Mouse (Mus musculus): ENCODE measurements around the gene Tnk2. TPM values are rescaled to one million over a fixed set of nuclear protein-coding genes. Genes with fewer than 3 reads are reported as not detected.
A peak's percentile ranks its signal among the peaks of the same experiment; 100 is the strongest.

The Tnk2 gene
- total and polyA plus RNA-seq, 2 experiments, result 1.9 to 35.7 TPM

- no peak for TF ChIP-seq POLR2A (IDR thresholded peaks at IDR 0.05; ENCODE audit: extremely low read depth, insufficient read depth, low read length)
- no peak for TF ChIP-seq CTCF (IDR thresholded peaks at IDR 0.05; ENCODE audit: low read depth, low read length)
- no peak overlapping the region for H3K9ac ChIP-seq (ENCODE audit: low read depth, low read length)
- H3K4me3 ChIP-seq (ENCODE audit: insufficient read depth, low read depth, low read length), result no peak overlapping the region
- WGBS, result 20% methylated on average over 10 of the region's 10 CpGs
- H3K79me2 ChIP-seq (ENCODE audit: control insufficient read depth, insufficient read depth, low read length), result no peaks in the 10 kb centered on the region
- no peaks in the 10 kb centered on the region for H3K27me3 ChIP-seq (ENCODE audit: control insufficient read depth, insufficient read depth, low read length)
- peaks cover 12% of the 10 kb centered on the region for H3K4me1 ChIP-seq (ENCODE audit: control insufficient read depth, insufficient read depth, low read length)
- peak overlapping the region; percentile 73 for H3K27ac ChIP-seq (replicated peaks; ENCODE audit: insufficient read depth, low read depth, low read length)
- peak; percentile 95 for DNase-seq (ENCODE audit: extremely low read depth, low read depth, low spot score)
- H3K36me3 ChIP-seq (ENCODE audit: control insufficient read depth, insufficient read depth, low read length), result no peaks in the 10 kb centered on the region; the same call in 1 of the 2 replicates
These were observed 41.7 kb downstream of the Tnk2 start for GRCm38 (mm10) chr16:32685405-32685804.

- TF ChIP-seq CTCF (IDR thresholded peaks at IDR 0.05; ENCODE audit: low read depth, low read length) (no peak), POLR2A (IDR thresholded peaks at IDR 0.05; ENCODE audit: extremely low read depth, insufficient read depth, low read length) (no peak)
- H3K4me1 ChIP-seq (ENCODE audit: control insufficient read depth, insufficient read depth, low read length), result peaks cover 12% of the 10 kb centered on the region
- H3K27ac ChIP-seq (replicated peaks; ENCODE audit: insufficient read depth, low read depth, low read length), result peak overlapping the region; percentile 73
- H3K36me3 ChIP-seq (ENCODE audit: control insufficient read depth, insufficient read depth, low read length), result no peaks in the 10 kb centered on the region; the same call in 1 of the 2 replicates
- H3K9ac ChIP-seq (ENCODE audit: low read depth, low read length), result peak overlapping the region; percentile 16; the same call in 1 of the 2 replicates
- peak; percentile 72 for DNase-seq (ENCODE audit: extremely low read depth, low read depth, low spot score)
- 39% methylated on average over 5 of the region's 5 CpGs for WGBS
- H3K27me3 ChIP-seq (ENCODE audit: control insufficient read depth, insufficient read depth, low read length), result no peaks in the 10 kb centered on the region
- no peak overlapping the region for H3K4me3 ChIP-seq (ENCODE audit: insufficient read depth, low read depth, low read length)
- no peaks in the 10 kb centered on the region for H3K79me2 ChIP-seq (ENCODE audit: control insufficient read depth, insufficient read depth, low read length)
These were observed 42.3 kb downstream of the Tnk2 start for GRCm38 (mm10) chr16:32685998-32686397.

GRCm38 (mm10) chr16:32687221-32687620, 43.5 kb downstream of the Tnk2 start:
- no peak overlapping the region for H3K27ac ChIP-seq (replicated peaks; ENCODE audit: insufficient read depth, low read depth, low read length)
- H3K9ac ChIP-seq (ENCODE audit: low read depth, low read length), result no peak overlapping the region
- no peak for TF ChIP-seq CTCF (IDR thresholded peaks at IDR 0.05; ENCODE audit: low read depth, low read length)
- no peak for TF ChIP-seq POLR2A (IDR thresholded peaks at IDR 0.05; ENCODE audit: extremely low read depth, insufficient read depth, low read length)
- no peaks in the 10 kb centered on the region for H3K27me3 ChIP-seq (ENCODE audit: control insufficient read depth, insufficient read depth, low read length)
- peaks cover 12% of the 10 kb centered on the region for H3K4me1 ChIP-seq (ENCODE audit: control insufficient read depth, insufficient read depth, low read length)
- H3K4me3 ChIP-seq (ENCODE audit: insufficient read depth, low read depth, low read length), result no peak overlapping the region
- 71% methylated on average over 5 of the region's 5 CpGs for WGBS
- H3K36me3 ChIP-seq (ENCODE audit: control insufficient read depth, insufficient read depth, low read length), result no peaks in the 10 kb centered on the region
- no peak for DNase-seq (ENCODE audit: extremely low read depth, low read depth, low spot score)
- no peaks in the 10 kb centered on the region for H3K79me2 ChIP-seq (ENCODE audit: control insufficient read depth, insufficient read depth, low read length)

GRCm38 (mm10) chr16:32688770-32689169, 45.1 kb downstream of the Tnk2 start:
- WGBS, result 10% methylated on average over 4 of the region's 4 CpGs
- no peak overlapping the region for H3K4me3 ChIP-seq (ENCODE audit: insufficient read depth, low read depth, low read length)
- no peaks in the 10 kb centered on the region for H3K27me3 ChIP-seq (ENCODE audit: control insufficient read depth, insufficient read depth, low read length)
- H3K27ac ChIP-seq (replicated peaks; ENCODE audit: insufficient read depth, low read depth, low read length), result peak overlapping the region; percentile 91
- no peaks in the 10 kb centered on the region for H3K79me2 ChIP-seq (ENCODE audit: control insufficient read depth, insufficient read depth, low read length)
- H3K36me3 ChIP-seq (ENCODE audit: control insufficient read depth, insufficient read depth, low read length), result no peaks in the 10 kb centered on the region
- H3K4me1 ChIP-seq (ENCODE audit: control insufficient read depth, insufficient read depth, low read length), result peaks cover 12% of the 10 kb centered on the region
- no peak for TF ChIP-seq CTCF (IDR thresholded peaks at IDR 0.05; ENCODE audit: low read depth, low read length)
- TF ChIP-seq POLR2A (IDR thresholded peaks at IDR 0.05; ENCODE audit: extremely low read depth, insufficient read depth, low read length), result no peak
- peak overlapping the region; percentile 43; the same call in 1 of the 2 replicates for H3K9ac ChIP-seq (ENCODE audit: low read depth, low read length)
- DNase-seq (ENCODE audit: extremely low read depth, low read depth, low spot score), result peak; percentile 100

- WGBS, result 5% methylated on average over 9 of the region's 9 CpGs
- Histone ChIP-seq H3K4me1 (ENCODE audit: control insufficient read depth, insufficient read depth, low read length) (peaks cover 12% of the 10 kb centered on the region), H3K4me3 (ENCODE audit: insufficient read depth, low read depth, low read length) (peak overlapping the region; percentile 21; the same call in 1 of the 2 replicates), H3K9ac (ENCODE audit: low read depth, low read length) (peak overlapping the region; percentile 56), H3K36me3 (ENCODE audit: control insufficient read depth, insufficient read depth, low read length) (no peaks in the 10 kb centered on the region), H3K27me3 (ENCODE audit: control insufficient read depth, insufficient read depth, low read length) (no peaks in the 10 kb centered on the region), H3K79me2 (ENCODE audit: control insufficient read depth, insufficient read depth, low read length) (no peaks in the 10 kb centered on the region), H3K27ac (replicated peaks; ENCODE audit: insufficient read depth, low read depth, low read length) (peak overlapping the region; percentile 91)
- TF ChIP-seq POLR2A (IDR thresholded peaks at IDR 0.05; ENCODE audit: extremely low read depth, insufficient read depth, low read length), result no peak
- TF ChIP-seq CTCF (IDR thresholded peaks at IDR 0.05; ENCODE audit: low read depth, low read length), result peak; percentile 63
- peak; percentile 73 for DNase-seq (ENCODE audit: extremely low read depth, low read depth, low spot score)
These were observed 45.8 kb downstream of the Tnk2 start for GRCm38 (mm10) chr16:32689501-32689900.

- 12% methylated on average over 7 of the region's 7 CpGs for WGBS
- peak; percentile 31 for DNase-seq (ENCODE audit: extremely low read depth, low read depth, low spot score)
These were observed 53.3 kb downstream of the Tnk2 start for GRCm38 (mm10) chr16:32696841-32697464.

More at GRCm38 (mm10) chr16:32696841-32697464, 53.3 kb downstream of the Tnk2 start:
- Histone ChIP-seq H3K79me2 (ENCODE audit: control insufficient read depth, insufficient read depth, low read length) (no peaks in the 10 kb centered on the region), H3K36me3 (ENCODE audit: control insufficient read depth, insufficient read depth, low read length) (no peaks in the 10 kb centered on the region), H3K4me3 (ENCODE audit: insufficient read depth, low read depth, low read length) (no peak overlapping the region), H3K4me1 (ENCODE audit: control insufficient read depth, insufficient read depth, low read length) (peaks cover 12% of the 10 kb centered on the region), H3K9ac (ENCODE audit: low read depth, low read length) (no peak overlapping the region), H3K27me3 (ENCODE audit: control insufficient read depth, insufficient read depth, low read length) (no peaks in the 10 kb centered on the region), H3K27ac (replicated peaks; ENCODE audit: insufficient read depth, low read depth, low read length) (no peak overlapping the region)
- TF ChIP-seq CTCF (IDR thresholded peaks at IDR 0.05; ENCODE audit: low read depth, low read length), result peak; percentile 49
- TF ChIP-seq POLR2A (IDR thresholded peaks at IDR 0.05; ENCODE audit: extremely low read depth, insufficient read depth, low read length), result no peak

Data from liver, adult 2 months (tissue).